Mouse (Mus musculus): ENCODE measurements around the gene Kcns1. TPM values are rescaled to one million over a fixed set of nuclear protein-coding genes. Genes with fewer than 3 reads are reported as not detected.
A peak's percentile ranks its signal among the peaks of the same experiment; 100 is the strongest.

Kcns1 gene
- total RNA-seq, 2 experiments from 2014 or later = 4.4 to 5.7 TPM

GRCm38 (mm10) chr2:164184145-164184719 is 13.3 kb upstream of the Kcns1 start:
- no peak for DNase-seq (ENCODE audit: low spot score in 2 of 2)
- H3K4me3 ChIP-seq = no peak overlapping the region
- TF ChIP-seq CTCF (conservative IDR thresholded peaks at IDR 0.05) = no peak
- no peak overlapping the region for H3K27ac ChIP-seq

DNA sequence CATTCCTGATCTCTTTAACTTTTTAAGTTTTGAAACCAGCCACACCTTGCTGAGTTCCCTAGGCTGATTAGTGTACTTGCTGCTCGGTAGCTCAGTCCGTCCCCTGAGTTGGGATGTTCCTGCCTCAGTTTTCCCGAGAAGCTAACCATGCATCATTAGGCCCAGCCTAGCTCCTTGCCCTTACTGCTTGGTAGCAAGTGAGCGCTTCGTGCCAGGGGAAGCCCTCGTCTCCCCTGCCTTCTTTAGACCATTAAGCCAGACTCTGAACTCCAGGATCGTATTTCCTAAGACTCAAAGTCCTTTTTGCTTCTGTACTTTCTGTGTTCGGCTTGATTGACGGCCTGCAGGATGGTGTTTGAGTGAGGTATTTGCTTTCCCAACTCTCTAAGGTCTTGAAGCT is 12.4 kb upstream of the Kcns1 start:
- Histone ChIP-seq H3K27ac (no peak overlapping the region), H3K4me3 (no peak overlapping the region)
- TF ChIP-seq CTCF (conservative IDR thresholded peaks at IDR 0.05) = no peak
- DNase-seq (ENCODE audit: low spot score in 2 of 2) = no peak

DNA sequence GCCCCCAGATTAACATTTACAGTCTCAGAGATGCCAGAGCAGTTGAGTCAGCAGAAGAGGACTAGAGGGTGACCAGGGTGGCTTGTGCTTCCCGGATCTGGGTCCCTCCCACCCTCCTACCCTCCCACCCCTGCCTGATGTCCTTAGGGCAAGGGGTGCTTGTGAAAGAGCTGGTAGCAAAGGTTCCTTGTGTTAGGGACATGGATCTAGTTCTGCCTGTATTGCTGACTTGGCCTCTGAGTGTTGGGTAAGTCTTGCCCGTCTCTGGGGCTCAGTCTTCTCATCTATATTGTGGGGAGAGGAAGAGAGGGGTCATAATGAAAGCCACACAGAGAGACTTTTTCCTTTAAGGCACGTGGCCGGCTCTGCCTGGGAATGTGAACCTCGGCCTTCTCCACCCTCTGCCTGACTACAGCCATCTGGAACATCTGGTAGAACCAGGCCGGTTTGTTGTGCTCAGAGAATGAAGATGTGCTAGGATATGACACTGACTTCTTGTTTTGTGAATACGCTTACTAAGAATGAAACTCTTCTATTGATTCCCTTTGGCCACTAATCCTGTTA is 11.9 kb upstream of the Kcns1 start, which contains the start of gene Wfdc5:
TSS of gene Wfdc5 (minus strand) at position 51 of the 564 bp plus-strand sequence.
- no peak for TF ChIP-seq CTCF (conservative IDR thresholded peaks at IDR 0.05)
- H3K4me3 ChIP-seq = no peak within 1 kb of the TSS
- DNase-seq (ENCODE audit: low spot score in 2 of 2) = no peak
- H3K27ac ChIP-seq = no peak within 1 kb of the TSS

DNA sequence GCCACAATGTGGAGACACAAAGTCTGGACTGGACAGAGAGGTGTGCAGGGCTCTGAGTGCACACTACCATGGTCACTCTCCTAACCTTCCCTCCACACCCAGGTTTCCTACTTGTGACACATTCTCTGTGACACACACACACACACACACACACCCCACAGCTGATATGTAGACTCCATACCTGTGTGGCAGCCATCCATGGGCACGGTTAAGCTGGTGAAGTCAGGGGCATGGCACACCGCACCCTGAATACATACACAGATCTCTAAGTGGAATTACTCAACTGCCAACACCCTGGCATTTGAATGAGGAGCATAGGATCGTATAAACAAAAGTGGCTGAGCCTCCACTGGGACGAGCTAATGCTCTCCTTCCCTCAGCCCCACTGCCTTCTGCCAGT is 9.9 kb upstream of the Kcns1 start:
- no peak for DNase-seq (ENCODE audit: low spot score in 2 of 2)
- H3K27ac ChIP-seq = no peak overlapping the region
- no peak overlapping the region for H3K4me3 ChIP-seq
- TF ChIP-seq CTCF (conservative IDR thresholded peaks at IDR 0.05) = no peak

GRCm38 (mm10) chr2:164180124-164180523 is 9.2 kb upstream of the Kcns1 start:
- H3K4me3 ChIP-seq = no peak overlapping the region
- DNase-seq (ENCODE audit: low spot score in 2 of 2) = peak in 1 of 2 experiments; percentile 51
- H3K27ac ChIP-seq = no peak overlapping the region
- peak; percentile 66 for TF ChIP-seq CTCF (conservative IDR thresholded peaks at IDR 0.05)

- no peak for TF ChIP-seq CTCF (conservative IDR thresholded peaks at IDR 0.05)
- Histone ChIP-seq H3K27ac (no peak overlapping the region), H3K4me3 (no peak overlapping the region)
- no peak for DNase-seq (ENCODE audit: low spot score in 2 of 2)
These were observed 6.9 kb upstream of the Kcns1 start for GRCm38 (mm10) chr2:164177831-164178230.

DNA sequence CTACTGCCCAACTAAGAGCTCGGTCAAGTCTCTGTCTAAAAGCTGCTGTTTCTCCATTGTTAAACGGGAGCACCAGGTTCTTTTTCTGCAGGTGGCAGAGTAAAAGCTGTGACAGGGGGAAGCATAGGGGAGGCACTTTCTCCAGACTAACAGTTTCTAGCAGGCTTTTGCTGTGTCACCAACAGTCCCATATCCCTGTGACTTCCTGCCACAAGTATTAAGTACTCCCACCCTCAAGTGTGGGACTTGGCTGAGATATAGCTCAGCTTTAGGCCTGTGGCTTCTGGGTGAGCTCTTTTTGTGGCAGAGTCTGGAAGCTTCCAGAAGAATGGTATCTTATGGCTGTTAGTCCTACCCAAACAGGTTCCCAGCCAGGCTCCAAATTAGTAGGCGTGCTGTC is 4.9 kb upstream of the Kcns1 start:
- Histone ChIP-seq H3K27ac (no peak overlapping the region), H3K4me3 (no peak overlapping the region)
- DNase-seq (ENCODE audit: low spot score in 2 of 2) = no peak
- no peak for TF ChIP-seq CTCF (conservative IDR thresholded peaks at IDR 0.05)

DNA sequence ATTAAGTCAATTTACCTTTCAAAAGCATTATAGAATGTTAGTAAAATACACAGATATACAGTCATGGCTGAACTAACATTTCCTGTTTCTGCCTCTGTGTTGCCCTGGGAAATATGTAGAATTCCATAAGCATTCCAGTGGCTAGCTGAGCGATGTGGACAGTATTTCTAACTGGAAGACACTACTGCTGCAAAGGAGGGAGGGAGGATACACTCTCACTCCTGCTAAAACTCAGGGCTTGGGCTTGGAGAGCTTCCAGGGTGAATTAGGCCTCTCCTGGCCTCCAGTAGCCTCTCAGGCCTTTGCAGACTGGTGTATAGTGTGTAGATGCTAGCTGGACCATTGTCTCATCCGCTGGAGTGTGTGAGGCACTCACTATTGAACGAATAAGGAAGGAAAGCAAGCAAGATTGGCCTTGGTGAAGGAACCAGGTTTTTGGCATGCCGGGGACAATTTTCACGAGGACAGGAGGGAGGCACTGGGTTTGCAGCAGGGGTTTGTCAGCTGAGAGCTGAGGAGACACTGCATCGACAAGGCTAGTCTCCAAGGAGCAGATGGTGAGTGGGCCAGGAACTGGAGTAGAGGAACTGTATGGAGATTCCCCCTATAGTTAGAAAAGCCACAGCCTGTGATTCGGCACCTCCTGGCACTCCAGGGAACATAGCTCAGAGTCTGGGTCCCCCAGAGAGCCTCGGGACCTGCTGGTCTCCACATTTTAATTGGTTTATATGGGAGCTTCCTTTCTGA is 3.9 kb upstream of the Kcns1 start:
- Histone ChIP-seq H3K4me3 (no peak overlapping the region), H3K27ac (peak overlapping the region; percentile 48)
- DNase-seq (ENCODE audit: low spot score in 2 of 2) = peak; percentile 55 to 78
- TF ChIP-seq CTCF (conservative IDR thresholded peaks at IDR 0.05) = no peak

GRCm38 (mm10) chr2:164173394-164173793 is 2.5 kb upstream of the Kcns1 start:
- H3K27ac ChIP-seq = no peak overlapping the region
- no peak overlapping the region for H3K4me3 ChIP-seq
- TF ChIP-seq CTCF (conservative IDR thresholded peaks at IDR 0.05) = no peak
- DNase-seq (ENCODE audit: low spot score in 2 of 2) = no peak

DNA sequence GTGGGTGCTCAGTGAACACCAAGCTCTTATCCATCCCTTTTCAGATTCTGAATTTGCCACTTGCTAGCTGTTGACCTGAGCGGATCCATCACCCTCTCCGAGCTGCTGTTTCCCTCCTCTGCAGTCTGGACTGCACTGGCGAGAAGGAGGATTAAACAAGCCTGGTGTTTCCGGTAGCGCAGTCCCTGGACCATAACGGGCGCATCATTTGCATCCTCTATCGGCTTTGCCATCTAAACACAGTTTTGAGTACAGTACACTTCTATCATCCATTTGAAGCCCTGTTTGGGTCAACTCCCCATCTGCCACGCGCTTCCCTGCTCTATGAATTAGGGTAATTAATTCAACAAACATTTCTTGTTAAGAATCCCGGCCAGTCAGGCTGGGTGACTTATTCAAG is 587 bp downstream of the Kcns1 start:
- peak overlapping the region; percentile 45; the same call in 1 of the 2 replicates for H3K4me3 ChIP-seq
- H3K27ac ChIP-seq = no peak overlapping the region
- DNase-seq (ENCODE audit: low spot score in 2 of 2) = no peak
- TF ChIP-seq CTCF (conservative IDR thresholded peaks at IDR 0.05) = no peak

DNA sequence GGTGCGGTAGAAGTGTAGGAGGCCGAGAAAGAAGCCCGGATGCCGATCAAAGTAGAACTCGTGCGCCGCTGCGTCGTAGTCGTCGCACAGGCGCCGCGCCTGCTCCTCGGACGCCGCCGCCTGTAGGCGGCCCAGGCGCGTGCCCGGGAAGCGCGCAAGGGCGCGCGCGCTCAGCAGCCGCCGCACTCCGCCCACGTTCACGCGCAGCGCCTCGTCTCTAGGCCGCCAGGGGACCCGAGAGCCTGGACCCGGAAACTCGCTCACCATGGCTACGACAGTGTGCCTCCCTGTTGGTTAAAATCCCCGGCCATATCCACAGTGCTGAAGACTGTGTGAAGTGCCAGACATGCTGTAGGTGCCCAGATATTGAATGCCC is 2.4 kb downstream of the Kcns1 start:
- peak in 1 of 2 experiments; percentile 44 for DNase-seq (ENCODE audit: low spot score in 2 of 2)
- TF ChIP-seq CTCF (conservative IDR thresholded peaks at IDR 0.05) = peak; percentile 61
- H3K4me3 ChIP-seq = peak overlapping the region; percentile 42
- no peak overlapping the region for H3K27ac ChIP-seq

- no peak overlapping the region for H3K27ac ChIP-seq
- H3K4me3 ChIP-seq = peak overlapping the region; percentile 42
- DNase-seq (ENCODE audit: low spot score in 2 of 2) = peak in 1 of 2 experiments; percentile 17
- no peak for TF ChIP-seq CTCF (conservative IDR thresholded peaks at IDR 0.05)
These were observed 3.0 kb downstream of the Kcns1 start for GRCm38 (mm10) chr2:164167752-164168570.

DNA sequence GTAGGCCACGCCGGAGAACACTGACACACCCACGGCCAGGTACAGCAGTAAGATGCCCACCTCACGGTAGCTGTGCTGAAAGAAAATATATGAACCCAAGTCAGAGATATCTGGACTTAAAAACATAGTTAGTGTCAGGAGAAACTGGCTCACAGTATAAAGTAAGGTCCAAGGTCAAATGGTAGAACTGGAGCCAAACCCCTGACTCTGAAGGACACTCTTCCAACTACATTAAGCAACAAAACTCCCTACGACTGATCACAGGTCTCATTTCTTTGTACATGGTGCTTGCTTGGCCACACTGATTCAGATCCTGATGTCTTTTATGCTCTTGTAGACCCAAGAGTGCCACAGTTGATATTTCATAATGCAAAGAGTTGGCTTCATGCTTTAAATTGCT is 6.0 kb downstream of the Kcns1 start:
- no peak overlapping the region for H3K27ac ChIP-seq
- no peak for TF ChIP-seq CTCF (conservative IDR thresholded peaks at IDR 0.05)
- DNase-seq (ENCODE audit: low spot score in 2 of 2) = no peak
- H3K4me3 ChIP-seq = no peak overlapping the region

Measured in layer of hippocampus, adult 2 months (tissue).